Mouse (Mus musculus) myocyte (in vitro differentiated cells): ENCODE measurements at regions not wholly inside any gene's neighbourhood (a gene's known extent, or its start where the extent isn't known, plus 50 kb on each side); places are given as distances from the start of the nearest gene placed in this dataset.

Source experiments
- CEBPB ChIP-seq: IDR thresholded peaks from 2 replicates; pipeline ENCODE4 v1.6.1; 2011; ENCODE audit warnings: mild to moderate bottlenecking, moderate library complexity; ENCODE audit not compliant: poor library complexity, insufficient read depth, severe bottlenecking
- E2F4 ChIP-seq: IDR thresholded peaks from one replicate; pipeline ENCODE4 v1.6.1; 2011; ENCODE audit warnings: mild to moderate bottlenecking, control low read depth, moderate library complexity; ENCODE audit not compliant: insufficient read depth
- MAX ChIP-seq: IDR thresholded peaks from one replicate; pipeline ENCODE4 v1.6.1; 2011; ENCODE audit warnings: low read depth, mild to moderate bottlenecking, control low read depth
- POLR2A ChIP-seq: IDR thresholded peaks from one replicate; pipeline ENCODE4 v1.6.1; 2011; ENCODE audit warnings: low read depth, mild to moderate bottlenecking, control low read depth, moderate library complexity; ENCODE audit not compliant: insufficient read length
- POLR2AphosphoS2 ChIP-seq: IDR thresholded peaks from one replicate; pipeline ENCODE4 v1.6.1; 2011; ENCODE audit warnings: low read depth, control low read depth; ENCODE audit not compliant: insufficient read length
- USF1 ChIP-seq: IDR thresholded peaks from one replicate; pipeline ENCODE4 v1.6.1; 2011; ENCODE audit warnings: low read depth, mild to moderate bottlenecking, control low read depth, moderate library complexity

DNA sequence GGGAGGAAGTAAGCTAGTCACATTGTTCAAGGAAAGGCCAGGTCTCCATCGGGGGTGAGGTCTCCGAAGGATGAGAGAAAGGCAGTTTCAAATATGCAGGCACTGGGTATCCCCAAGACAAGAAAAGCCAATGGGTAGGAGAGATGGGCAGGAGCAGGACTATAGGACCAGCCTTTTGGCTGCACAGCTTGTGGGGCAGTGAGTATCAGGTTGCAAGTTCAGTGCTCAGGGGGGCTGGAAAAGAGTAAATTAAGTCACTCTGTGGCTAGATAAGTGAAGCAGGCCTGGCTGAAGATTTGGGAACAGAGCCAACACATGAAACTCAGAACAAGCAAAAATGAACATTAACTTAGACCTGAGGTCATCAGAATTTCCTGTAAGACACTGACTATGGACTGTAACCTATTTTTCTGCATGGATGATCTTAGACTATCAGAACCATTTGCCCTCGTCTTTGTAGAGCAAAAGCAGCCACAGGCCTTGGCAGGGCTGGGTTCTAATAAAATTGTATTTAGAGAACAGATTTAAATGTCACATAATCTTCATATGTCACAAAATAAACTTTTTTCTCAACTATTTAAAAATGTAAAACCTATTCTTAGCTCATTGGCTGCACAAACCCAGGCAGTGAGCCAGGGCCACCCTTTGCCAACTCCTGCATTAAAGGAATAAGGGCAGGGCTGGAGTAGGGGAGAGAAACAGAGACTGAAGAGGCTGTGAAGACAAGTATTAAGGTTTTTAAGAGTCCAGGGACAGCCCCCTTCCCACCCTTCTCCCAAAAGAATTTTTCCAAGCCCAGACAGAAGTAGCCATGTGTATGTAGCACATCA is 354.0 kb upstream of the Tmc3 start:
- no peak for TF ChIP-seq POLR2A
- TF ChIP-seq USF1: no peak
- no peak for TF ChIP-seq POLR2AphosphoS2
- TF ChIP-seq E2F4: no peak
- no peak for TF ChIP-seq CEBPB
- TF ChIP-seq MAX: no peak
